Mouse (Mus musculus): Measurements from ENCODE around the gene Pcnx4.
"Not testable (repeated sequence)": the region's sequence is repeated elsewhere in the genome, so short reads cannot be mapped to it uniquely, and the experiment has no call there.

Gene Pcnx4

DNA sequence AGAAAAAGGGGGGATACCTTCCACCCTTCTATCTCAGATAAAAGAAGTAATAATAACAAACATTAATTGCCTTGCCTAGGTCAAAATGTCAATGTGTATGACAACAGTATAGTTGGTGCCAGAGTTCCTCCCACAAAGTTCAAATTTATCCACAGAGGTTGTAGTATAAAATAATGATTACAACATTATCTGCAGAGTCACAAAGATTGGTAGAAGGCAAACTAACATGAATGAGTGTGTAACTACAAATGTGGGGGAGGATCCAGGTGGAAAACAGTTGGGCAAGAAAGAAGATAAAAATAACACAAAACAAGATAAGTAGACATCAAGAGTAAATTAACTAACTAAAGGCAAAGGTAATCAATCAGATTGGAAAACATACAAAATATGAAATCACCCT, 56.8 kb downstream of the Pcnx4 start:
- in situ Hi-C loops (cut with MboI, MseI), result no loop called here

GRCm38 (mm10) chr12:72594001-72594400, 57.8 kb downstream of the Pcnx4 start:
- in situ Hi-C loops (cut with MboI, MseI), result no loop called here

DNA sequence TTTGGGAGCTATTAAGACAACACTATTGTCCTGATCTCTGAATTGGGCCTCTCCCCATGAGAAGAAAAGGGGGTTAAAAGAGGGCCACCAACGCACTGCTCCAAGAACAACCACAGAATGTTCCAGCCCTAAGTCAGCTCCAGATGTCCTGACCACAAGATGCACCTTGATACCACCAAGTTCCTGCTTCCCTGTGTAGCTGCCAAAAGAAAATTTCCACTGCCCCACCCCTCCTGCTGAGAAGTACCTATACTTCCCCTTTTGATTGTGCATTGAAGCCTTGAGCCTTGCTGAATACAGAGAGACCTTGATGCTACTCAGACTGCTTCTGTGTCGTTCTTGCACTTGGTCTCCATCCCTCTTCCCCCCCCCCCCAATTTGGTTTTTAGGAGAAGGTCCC, 62.5 kb downstream of the Pcnx4 start:
- in situ Hi-C loops (cut with MboI, MseI), result not testable (repeated sequence)

DNA sequence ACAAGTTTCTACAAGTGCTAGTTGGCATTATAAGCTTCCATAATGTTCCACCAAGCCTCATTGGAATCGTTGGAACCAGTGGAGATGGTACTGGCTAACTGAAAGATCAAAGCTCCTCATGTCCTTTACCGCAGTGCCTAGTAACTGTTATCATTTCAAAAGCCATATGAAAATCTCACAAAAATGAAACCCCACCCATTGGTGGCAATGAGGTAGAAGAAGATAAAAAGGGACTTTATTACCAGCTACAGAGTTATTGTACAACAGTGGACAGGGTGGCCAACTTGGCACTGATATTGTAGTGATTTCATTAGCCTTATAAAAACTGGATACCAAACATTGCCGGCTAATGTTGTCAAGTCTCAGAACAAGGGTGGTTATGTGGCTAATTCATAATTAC, 75.9 kb downstream of the Pcnx4 start:
- in situ Hi-C loops (cut with MboI, MseI), result no loop called here

DNA sequence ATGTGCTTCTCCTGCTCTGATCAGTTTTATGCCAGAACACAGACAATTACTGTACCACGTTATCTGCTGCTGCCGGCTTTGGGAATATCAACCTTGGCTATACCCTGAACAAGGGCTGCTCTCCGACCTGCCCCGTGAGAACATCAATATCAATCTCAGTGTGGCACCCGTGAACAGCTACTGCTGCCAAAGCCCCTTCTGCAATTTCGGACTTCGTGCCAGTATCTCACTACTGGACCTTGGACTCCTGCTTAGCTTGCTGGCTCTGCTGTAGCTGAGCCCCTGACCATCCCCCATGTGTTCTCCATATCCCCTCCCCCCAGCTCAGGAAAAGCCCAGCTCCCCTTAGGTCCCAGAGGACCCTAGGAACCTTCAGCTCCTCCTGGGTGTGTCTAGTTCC, 84.7 kb downstream of the Pcnx4 start:
- in situ Hi-C loops (cut with MboI, MseI), result no loop called here

DNA sequence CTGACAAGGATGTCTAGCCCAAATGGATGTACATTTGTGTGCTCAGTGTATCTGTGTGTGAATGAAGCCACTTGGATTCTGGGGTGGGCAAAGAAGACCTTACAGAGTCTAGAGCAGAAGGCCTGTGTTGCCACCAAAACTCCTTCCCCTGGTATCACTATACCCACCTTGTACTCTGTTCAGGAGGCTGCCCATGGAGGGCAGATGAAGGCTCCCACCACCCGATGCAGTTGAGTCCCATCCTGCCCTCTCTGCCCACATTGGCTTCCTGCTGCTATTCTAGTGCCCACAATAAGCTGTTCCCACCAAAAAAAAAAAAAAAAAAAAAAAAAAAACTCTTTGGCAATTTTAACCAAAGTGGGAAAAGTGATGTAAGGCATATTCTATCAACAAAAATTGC, 85.3 kb downstream of the Pcnx4 start:
- in situ Hi-C loops (cut with MboI, MseI), result no loop called here

GRCm38 (mm10) chr12:72622853-72623496, 86.8 kb downstream of the Pcnx4 start:
- in situ Hi-C loops (cut with MboI, MseI), result no loop called here

DNA sequence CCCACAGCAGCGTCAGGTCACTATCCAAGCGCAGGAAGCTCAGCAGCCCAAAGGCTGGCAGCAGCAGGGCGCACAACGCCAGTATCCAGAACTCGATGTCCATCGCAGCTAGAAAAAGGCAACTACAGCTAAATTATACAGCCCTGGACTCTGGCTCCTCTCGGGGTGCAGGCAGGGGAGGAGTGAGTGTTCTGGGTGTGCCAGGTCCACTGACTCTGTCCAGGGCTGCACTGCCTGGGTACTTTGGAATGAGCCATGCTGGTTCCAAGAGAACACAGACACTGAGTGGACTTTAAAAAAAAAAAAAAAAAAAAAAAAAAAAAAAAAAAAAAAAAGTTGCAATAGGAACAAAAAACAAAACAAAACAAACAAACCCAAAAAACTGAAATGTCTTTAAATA, 92.6 kb downstream of the Pcnx4 start:
- in situ Hi-C loops (cut with MboI, MseI), result no loop called here

Measured in T-helper 1 cell (primary cell).